Mouse (Mus musculus): Measurements from ENCODE around the gene Smim20. TPM values are rescaled to one million over a fixed set of nuclear protein-coding genes. Genes with fewer than 3 reads are reported as not detected.
A peak's percentile ranks its signal among the peaks of the same experiment; 100 is the strongest.

Smim20 gene
- polyA plus RNA-seq, 1 experiment from 2014 or later: 71.3 TPM

DNA sequence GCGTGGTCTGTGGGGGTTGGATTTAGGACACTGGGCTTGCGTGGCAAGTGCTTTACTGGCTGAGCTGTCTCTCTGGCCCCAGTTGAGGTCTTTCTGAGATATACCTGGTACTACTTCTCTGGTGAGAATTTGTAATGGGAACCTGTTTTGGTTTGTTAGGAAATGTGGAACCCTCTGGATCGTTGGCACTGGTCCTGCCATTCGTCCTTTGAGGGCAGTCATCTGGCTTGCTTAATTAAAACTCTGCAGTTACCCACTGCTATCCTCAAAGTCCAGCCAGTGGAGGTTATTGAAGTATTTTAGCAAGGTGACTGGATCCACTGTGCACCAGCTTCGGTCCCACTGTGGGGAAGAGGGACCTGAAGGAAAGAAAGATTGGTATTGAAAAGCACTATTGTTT, 2.9 kb downstream of the Smim20 start:
- H3K27me3 ChIP-seq (ENCODE audit: control insufficient read depth, insufficient read depth, low read length): no peaks in the 10 kb centered on the region
- H3K9me3 ChIP-seq (ENCODE audit: control insufficient read depth, low read length): no peaks in the 10 kb centered on the region
- ATAC-seq (replicated peaks; ENCODE audit: low FRiP score): no peak
- 91% methylated on average over 5 of the region's 5 CpGs for WGBS
- no peak overlapping the region for H3K4me3 ChIP-seq (ENCODE audit: low read depth, low read length)
- no peak overlapping the region for H3K9ac ChIP-seq (ENCODE audit: low read length)
- no peaks in the 10 kb centered on the region for H3K36me3 ChIP-seq (ENCODE audit: control insufficient read depth, insufficient read depth, low read length)
- no peak overlapping the region for H3K27ac ChIP-seq (ENCODE audit: low read depth, low read length)
- DNase-seq (ENCODE audit: low spot score): no peak
- H3K4me2 ChIP-seq (ENCODE audit: low read depth, low read length, severe bottlenecking): no peak overlapping the region
- H3K4me1 ChIP-seq (replicated peaks; ENCODE audit: control insufficient read depth, insufficient read depth, low read length): peaks cover 10% of the 10 kb centered on the region; the same call in 1 of the 2 replicates

DNA sequence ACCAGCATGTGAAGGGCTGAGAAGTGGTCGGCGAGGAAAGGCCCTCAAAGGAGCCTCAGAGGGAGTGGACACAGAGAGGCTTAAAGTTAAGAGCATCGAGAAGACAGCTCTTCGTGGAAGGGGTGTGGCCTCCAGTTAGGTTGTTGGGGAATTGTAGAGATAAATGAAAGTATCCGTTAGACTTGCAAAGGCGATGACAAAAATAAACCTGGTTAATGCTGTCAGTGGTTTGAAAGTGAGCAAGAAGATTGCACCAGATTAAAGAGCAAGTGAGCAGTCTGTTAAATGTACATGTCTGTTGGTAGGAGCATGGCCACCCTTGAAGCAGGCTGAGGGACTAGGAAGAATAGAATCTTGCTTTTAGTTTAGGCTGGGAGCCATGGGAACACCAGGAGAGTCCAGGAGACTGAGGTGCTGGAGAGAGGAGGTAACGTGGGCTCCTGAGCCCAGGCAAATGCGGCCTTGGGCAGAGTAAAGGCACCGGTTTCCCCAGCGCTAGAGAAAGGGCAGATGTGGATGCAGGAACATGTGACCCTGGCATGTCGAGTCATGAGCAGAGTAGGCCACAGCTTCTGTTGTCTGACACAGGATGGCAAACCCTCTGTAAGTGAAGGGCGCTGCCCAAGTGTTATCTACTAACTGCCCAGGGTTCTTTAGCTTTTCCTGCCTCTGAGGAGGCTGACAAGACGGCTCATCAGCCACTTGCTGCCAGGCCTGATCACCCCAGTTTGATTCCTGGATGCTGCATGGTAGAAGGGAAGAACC, 4.2 kb downstream of the Smim20 start:
- no peak overlapping the region for H3K4me3 ChIP-seq (ENCODE audit: low read depth, low read length)
- peaks cover 19% of the 10 kb centered on the region; the same call in 1 of the 2 replicates for H3K4me1 ChIP-seq (replicated peaks; ENCODE audit: control insufficient read depth, insufficient read depth, low read length)
- no peak for ATAC-seq (replicated peaks; ENCODE audit: low FRiP score)
- H3K27me3 ChIP-seq (ENCODE audit: control insufficient read depth, insufficient read depth, low read length): no peaks in the 10 kb centered on the region
- no peaks in the 10 kb centered on the region for H3K36me3 ChIP-seq (ENCODE audit: control insufficient read depth, insufficient read depth, low read length)
- WGBS: 91% methylated on average over 13 of the region's 13 CpGs
- no peak overlapping the region for H3K27ac ChIP-seq (ENCODE audit: low read depth, low read length)
- no peak overlapping the region for H3K9ac ChIP-seq (ENCODE audit: low read length)
- no peaks in the 10 kb centered on the region for H3K9me3 ChIP-seq (ENCODE audit: control insufficient read depth, low read length)
- DNase-seq (ENCODE audit: low spot score): no peak
- H3K4me2 ChIP-seq (ENCODE audit: low read depth, low read length, severe bottlenecking): no peak overlapping the region

DNA sequence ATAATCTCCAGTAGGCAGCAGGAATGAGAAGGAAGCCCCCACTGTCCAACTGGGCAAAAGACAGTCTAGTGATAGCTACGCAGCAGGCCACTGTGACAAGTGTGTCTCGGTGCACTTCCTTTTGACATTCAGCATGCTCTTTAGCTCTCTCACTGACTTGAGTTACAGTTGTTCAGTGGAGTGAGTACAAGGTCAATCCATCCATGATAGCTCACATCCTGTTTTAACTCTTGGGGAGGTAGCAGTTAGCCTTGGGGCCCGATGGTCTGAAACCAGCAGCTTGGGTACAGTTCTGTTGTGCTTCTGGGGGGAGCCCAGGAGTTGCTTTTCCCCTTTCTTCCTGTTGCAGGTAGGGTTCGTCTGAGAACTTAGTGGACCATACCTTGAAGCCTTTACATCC, 5.7 kb downstream of the Smim20 start:
- Histone ChIP-seq H3K27me3 (ENCODE audit: control insufficient read depth, insufficient read depth, low read length) (no peaks in the 10 kb centered on the region), H3K4me2 (ENCODE audit: low read depth, low read length, severe bottlenecking) (no peak overlapping the region), H3K9me3 (ENCODE audit: control insufficient read depth, low read length) (no peaks in the 10 kb centered on the region), H3K27ac (ENCODE audit: low read depth, low read length) (no peak overlapping the region), H3K36me3 (ENCODE audit: control insufficient read depth, insufficient read depth, low read length) (no peaks in the 10 kb centered on the region), H3K4me3 (ENCODE audit: low read depth, low read length) (no peak overlapping the region), H3K9ac (ENCODE audit: low read length) (no peak overlapping the region), H3K4me1 (replicated peaks; ENCODE audit: control insufficient read depth, insufficient read depth, low read length) (peaks cover 22% of the 10 kb centered on the region; the same call in 1 of the 2 replicates)
- ATAC-seq (replicated peaks; ENCODE audit: low FRiP score) (no peak), DNase-seq (ENCODE audit: low spot score) (no peak)
- WGBS: 90% methylated on average over 4 of the region's 4 CpGs

DNA sequence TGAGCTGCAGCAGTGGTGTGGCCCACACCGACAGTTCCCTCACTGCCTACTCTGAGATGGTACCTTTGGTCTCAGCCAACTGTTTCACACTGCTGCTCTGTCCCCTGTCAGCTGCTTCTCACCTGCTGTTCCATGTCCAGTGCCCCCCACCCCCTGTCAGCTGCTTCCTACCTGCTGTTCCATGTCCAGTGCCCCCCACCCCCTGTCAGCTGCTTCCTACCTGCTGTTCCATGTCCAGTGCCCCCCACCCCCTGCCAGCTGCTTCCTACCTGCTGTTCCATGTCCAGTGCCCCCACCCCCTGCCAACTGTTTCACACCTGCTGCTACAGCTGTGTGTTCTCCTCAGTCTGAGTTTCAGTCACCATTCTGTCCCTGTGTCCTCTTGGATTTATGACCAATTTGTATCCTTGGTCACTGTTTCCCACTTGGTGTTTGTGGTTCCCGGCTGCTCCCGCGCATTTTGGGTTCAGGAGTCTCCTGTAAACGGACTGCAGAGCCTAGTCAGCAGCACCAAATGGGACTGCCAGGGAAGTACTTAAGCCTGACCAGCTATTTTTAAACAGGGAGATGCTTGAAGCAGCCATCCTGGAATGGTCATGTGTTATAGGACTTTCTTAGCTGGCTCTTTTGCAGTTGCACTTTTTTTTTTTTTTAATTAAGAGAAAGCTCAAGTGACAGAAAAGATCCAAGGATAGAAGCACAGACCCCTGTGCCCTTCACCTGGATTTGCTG, 7.0 kb downstream of the Smim20 start:
- Histone ChIP-seq H3K27ac (ENCODE audit: low read depth, low read length) (no peak overlapping the region), H3K36me3 (ENCODE audit: control insufficient read depth, insufficient read depth, low read length) (no peaks in the 10 kb centered on the region), H3K4me2 (ENCODE audit: low read depth, low read length, severe bottlenecking) (no peak overlapping the region), H3K9ac (ENCODE audit: low read length) (no peak overlapping the region), H3K9me3 (ENCODE audit: control insufficient read depth, low read length) (no peaks in the 10 kb centered on the region), H3K27me3 (ENCODE audit: control insufficient read depth, insufficient read depth, low read length) (no peaks in the 10 kb centered on the region), H3K4me1 (replicated peaks; ENCODE audit: control insufficient read depth, insufficient read depth, low read length) (peaks cover 21% of the 10 kb centered on the region; the same call in 1 of the 2 replicates), H3K4me3 (ENCODE audit: low read depth, low read length) (no peak overlapping the region)
- no peak for ATAC-seq (replicated peaks; ENCODE audit: low FRiP score)
- 89% methylated on average over 5 of the region's 5 CpGs for WGBS
- DNase-seq (ENCODE audit: low spot score): no peak

DNA sequence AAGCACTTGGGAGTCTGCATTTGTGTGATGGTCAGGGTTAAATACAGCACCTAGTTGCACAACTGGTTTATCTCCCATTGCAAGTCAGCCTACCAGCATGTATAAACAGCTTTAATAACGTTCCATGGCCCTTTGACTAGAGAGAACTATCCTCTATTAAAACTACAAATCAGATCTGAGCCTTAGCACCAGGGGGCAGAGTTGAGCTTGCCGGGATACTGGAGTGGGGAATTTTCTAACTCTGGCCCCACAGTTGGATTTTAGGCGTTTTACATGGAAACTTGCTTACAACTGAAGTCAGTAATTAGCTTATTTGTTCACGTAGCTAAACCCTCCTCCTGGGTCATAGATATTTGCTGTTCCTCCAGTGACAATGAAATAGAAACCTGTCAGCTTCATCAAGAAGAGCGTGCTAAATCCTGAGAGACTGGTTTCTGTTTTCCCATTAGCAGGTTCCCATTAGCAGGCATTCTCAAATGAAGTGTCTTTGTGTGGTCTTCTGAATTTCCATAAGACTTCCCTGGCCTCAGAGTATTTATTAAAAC, 8.0 kb downstream of the Smim20 start:
- Histone ChIP-seq H3K9me3 (ENCODE audit: control insufficient read depth, low read length) (no peaks in the 10 kb centered on the region), H3K4me2 (ENCODE audit: low read depth, low read length, severe bottlenecking) (no peak overlapping the region), H3K27me3 (ENCODE audit: control insufficient read depth, insufficient read depth, low read length) (0 out of 2 replicates have a peak, but pooled peaks cover 2% of the 10 kb centered on the region), H3K27ac (ENCODE audit: low read depth, low read length) (peak overlapping the region; percentile 50; the same call in 1 of the 2 replicates), H3K4me1 (replicated peaks; ENCODE audit: control insufficient read depth, insufficient read depth, low read length) (peaks cover 21% of the 10 kb centered on the region; the same call in 1 of the 2 replicates), H3K4me3 (ENCODE audit: low read depth, low read length) (no peak overlapping the region), H3K36me3 (ENCODE audit: control insufficient read depth, insufficient read depth, low read length) (no peaks in the 10 kb centered on the region), H3K9ac (ENCODE audit: low read length) (no peak overlapping the region)
- DNase-seq (ENCODE audit: low spot score) (peak; percentile 61), ATAC-seq (replicated peaks; ENCODE audit: low FRiP score) (peak; percentile 10)
- WGBS: 28% methylated on average over 5 of the region's 5 CpGs

DNA sequence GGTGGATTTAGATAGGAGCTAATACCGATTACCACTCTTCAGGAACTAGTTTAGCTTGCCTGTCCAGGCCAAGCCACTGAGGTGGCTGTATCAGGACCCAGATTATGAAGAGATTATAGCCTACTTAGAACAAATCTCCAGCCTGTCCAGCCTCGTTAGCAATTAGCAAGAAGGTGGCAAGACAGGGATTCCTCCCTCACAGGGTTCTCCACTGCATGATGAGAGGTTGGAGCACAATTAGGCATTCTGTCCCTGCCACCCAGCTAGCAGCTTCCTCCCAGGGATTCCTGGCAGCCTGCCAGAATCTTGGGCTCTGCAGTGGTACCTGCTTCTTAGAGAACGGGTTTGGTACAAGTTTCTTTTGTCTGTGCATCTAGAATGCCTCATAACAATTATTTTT, 8.5 kb downstream of the Smim20 start:
- no peak overlapping the region for H3K9ac ChIP-seq (ENCODE audit: low read length)
- ATAC-seq (replicated peaks; ENCODE audit: low FRiP score) (peak; percentile 73), DNase-seq (ENCODE audit: low spot score) (peak; percentile 76)
- no peaks in the 10 kb centered on the region for H3K36me3 ChIP-seq (ENCODE audit: control insufficient read depth, insufficient read depth, low read length)
- H3K27me3 ChIP-seq (ENCODE audit: control insufficient read depth, insufficient read depth, low read length): 0 out of 2 replicates have a peak, but pooled peaks cover 2% of the 10 kb centered on the region
- WGBS: 45% methylated on average over 3 of the region's 3 CpGs
- H3K4me3 ChIP-seq (ENCODE audit: low read depth, low read length): no peak overlapping the region
- H3K4me1 ChIP-seq (replicated peaks; ENCODE audit: control insufficient read depth, insufficient read depth, low read length): peaks cover 21% of the 10 kb centered on the region; the same call in 1 of the 2 replicates
- peak overlapping the region; percentile 50 for H3K27ac ChIP-seq (ENCODE audit: low read depth, low read length)
- H3K9me3 ChIP-seq (ENCODE audit: control insufficient read depth, low read length): no peaks in the 10 kb centered on the region
- no peak overlapping the region for H3K4me2 ChIP-seq (ENCODE audit: low read depth, low read length, severe bottlenecking)

DNA sequence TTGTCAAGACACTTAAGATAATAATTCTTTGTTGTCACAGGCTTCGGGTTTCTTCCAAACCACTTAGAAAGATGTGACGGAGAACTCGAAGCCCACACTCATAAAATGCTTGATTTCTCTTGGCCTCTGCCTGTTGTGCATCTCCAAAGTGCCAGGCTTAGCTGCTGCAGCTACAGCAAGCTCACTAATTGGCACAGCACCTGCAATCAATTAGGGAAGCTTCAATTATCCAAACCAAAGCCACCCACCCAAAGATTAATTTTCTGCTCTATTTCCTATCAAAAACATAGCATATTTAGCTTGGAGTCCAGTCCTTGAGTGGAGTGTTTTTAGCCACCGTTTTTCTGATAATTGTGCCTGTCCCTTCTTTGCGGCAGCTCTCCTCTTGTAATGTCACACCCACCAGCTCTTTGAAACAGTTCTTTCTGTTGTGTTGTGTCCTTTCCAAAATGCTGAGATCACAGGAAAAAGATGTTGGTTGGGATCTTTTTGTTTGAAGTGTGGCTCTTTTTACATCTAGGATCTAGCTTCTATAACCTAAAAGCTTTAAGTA, 9.7 kb downstream of the Smim20 start:
- 24% methylated on average over 5 of the region's 5 CpGs for WGBS
- peaks cover 21% of the 10 kb centered on the region; the same call in 1 of the 2 replicates for H3K4me1 ChIP-seq (replicated peaks; ENCODE audit: control insufficient read depth, insufficient read depth, low read length)
- H3K36me3 ChIP-seq (ENCODE audit: control insufficient read depth, insufficient read depth, low read length): no peaks in the 10 kb centered on the region
- H3K27me3 ChIP-seq (ENCODE audit: control insufficient read depth, insufficient read depth, low read length): 0 out of 2 replicates have a peak, but pooled peaks cover 2% of the 10 kb centered on the region
- no peak overlapping the region for H3K9ac ChIP-seq (ENCODE audit: low read length)
- no peaks in the 10 kb centered on the region for H3K9me3 ChIP-seq (ENCODE audit: control insufficient read depth, low read length)
- H3K4me3 ChIP-seq (ENCODE audit: low read depth, low read length): no peak overlapping the region
- H3K4me2 ChIP-seq (ENCODE audit: low read depth, low read length, severe bottlenecking): no peak overlapping the region
- 0 out of 2 replicates have a peak overlapping the region, but pooled peaks have one; percentile 12 for H3K27ac ChIP-seq (ENCODE audit: low read depth, low read length)
- DNase-seq (ENCODE audit: low spot score) (peak; percentile 53), ATAC-seq (replicated peaks; ENCODE audit: low FRiP score) (peak; percentile 74)

DNA sequence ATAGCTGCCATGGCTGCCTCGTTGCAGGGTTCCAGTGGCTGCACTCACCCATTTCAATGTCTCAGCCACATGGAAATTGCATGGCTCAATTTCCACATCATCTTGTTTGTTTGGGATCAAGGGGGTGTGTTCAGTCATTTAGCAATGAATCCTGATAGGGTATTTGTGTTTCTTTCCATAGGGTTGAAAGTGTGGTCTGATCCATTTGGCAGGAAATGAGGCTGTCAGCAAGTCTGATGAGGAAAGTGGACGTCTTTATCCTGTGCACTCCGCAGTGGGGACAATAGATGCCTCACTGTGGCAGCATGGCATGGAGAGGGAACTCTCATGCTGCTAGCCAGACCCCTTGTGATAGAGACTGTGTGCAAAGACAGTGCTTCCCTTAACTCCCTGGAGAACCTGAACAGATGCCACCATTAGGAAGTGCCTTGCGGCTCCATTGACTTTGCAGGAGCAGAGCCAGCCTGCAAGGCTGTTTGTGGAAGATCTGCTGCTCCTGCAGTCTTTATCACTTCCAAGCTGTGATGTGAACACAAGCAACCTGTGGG, 10.9 kb downstream of the Smim20 start:
- Histone ChIP-seq H3K27me3 (ENCODE audit: control insufficient read depth, insufficient read depth, low read length) (0 out of 2 replicates have a peak, but pooled peaks cover 2% of the 10 kb centered on the region), H3K9me3 (ENCODE audit: control insufficient read depth, low read length) (no peaks in the 10 kb centered on the region), H3K4me1 (replicated peaks; ENCODE audit: control insufficient read depth, insufficient read depth, low read length) (peaks cover 21% of the 10 kb centered on the region; the same call in 1 of the 2 replicates), H3K4me2 (ENCODE audit: low read depth, low read length, severe bottlenecking) (no peak overlapping the region), H3K9ac (ENCODE audit: low read length) (no peak overlapping the region), H3K27ac (ENCODE audit: low read depth, low read length) (no peak overlapping the region), H3K36me3 (ENCODE audit: control insufficient read depth, insufficient read depth, low read length) (no peaks in the 10 kb centered on the region), H3K4me3 (ENCODE audit: low read depth, low read length) (no peak overlapping the region)
- peak; percentile 48 for DNase-seq (ENCODE audit: low spot score)
- ATAC-seq (replicated peaks; ENCODE audit: low FRiP score): no peak
- WGBS: 55% methylated on average over 4 of the region's 4 CpGs

Measured in forebrain, embryonic 11.5 days (tissue).